Mouse (Mus musculus) thymus, adult 2 months (tissue): ENCODE data around the gene Hist1h2br.

Experiments used
- CTCF ChIP-seq: fragments of 200-500 bp; IDR thresholded peaks from 2 replicates; pipeline ENCODE4 v1.5.1; 2012; ENCODE audit warnings: mild to moderate bottlenecking, control low read depth, low read length, moderate library complexity, borderline replicate concordance; ENCODE audit not compliant: control insufficient read depth, poor library complexity, insufficient read depth; ENCODE audit errors: extremely low read depth
- POLR2A ChIP-seq: fragments of 200-500 bp; IDR thresholded peaks from 2 replicates; pipeline ENCODE4 v1.6.1; 2012; ENCODE audit warnings: mild to moderate bottlenecking, low read length, control low read depth, moderate library complexity; ENCODE audit not compliant: control insufficient read depth, poor library complexity, insufficient read depth; ENCODE audit errors: extremely low read depth

- TF ChIP-seq POLR2A: no peak
- no peak for TF ChIP-seq CTCF
Observed at GRCm38 (mm10) chr13:21884586-21884985, 51.0 kb downstream of the Hist1h2br start.
